Mouse (Mus musculus): ENCODE data around the gene Aen.

Aen gene

GRCm38 (mm10) chr7:78895653-78896333 is at the start of gene Aen:
Gene Aen, plus strand, starts transcription at chr7:78895854.
- DNase-seq (ENCODE audit: low spot score in 2 of 2), result peak; percentile 98 to 99

- DNase-seq (ENCODE audit: low spot score in 2 of 2), result no peak
Measured at GRCm38 (mm10) chr7:78846066-78846716, 49.5 kb upstream of the Aen start.

GRCm38 (mm10) chr7:78846737-78847434 is 48.8 kb upstream of the Aen start, which contains the start of gene Det1:
Gene Det1, minus strand, starts transcription at chr7:78847263.
- peak; percentile 87 to 88 for DNase-seq (ENCODE audit: low spot score in 2 of 2)

- DNase-seq (ENCODE audit: low spot score in 2 of 2), result no peak
Measured at GRCm38 (mm10) chr7:78854051-78854450, 41.6 kb upstream of the Aen start.

GRCm38 (mm10) chr7:78855044-78855655 is 40.5 kb upstream of the Aen start:
- DNase-seq (ENCODE audit: low spot score in 2 of 2), result no peak

GRCm38 (mm10) chr7:78863796-78864445 is 31.7 kb upstream of the Aen start:
- no peak for DNase-seq (ENCODE audit: low spot score in 2 of 2)

GRCm38 (mm10) chr7:78864446-78864802 is 31.2 kb upstream of the Aen start:
- DNase-seq (ENCODE audit: low spot score in 2 of 2), result no peak

- no peak for DNase-seq (ENCODE audit: low spot score in 2 of 2)
Measured at GRCm38 (mm10) chr7:78865212-78865949, 30.3 kb upstream of the Aen start.

GRCm38 (mm10) chr7:78868731-78869130 is 26.9 kb upstream of the Aen start:
- no peak for DNase-seq (ENCODE audit: low spot score in 2 of 2)

- DNase-seq (ENCODE audit: low spot score in 2 of 2), result no peak
Measured at GRCm38 (mm10) chr7:78872366-78872765, 23.3 kb upstream of the Aen start.

- no peak for DNase-seq (ENCODE audit: low spot score in 2 of 2)
Measured at GRCm38 (mm10) chr7:78872831-78873230, 22.8 kb upstream of the Aen start.

GRCm38 (mm10) chr7:78881607-78882468 is 13.8 kb upstream of the Aen start:
- no peak for DNase-seq (ENCODE audit: low spot score in 2 of 2)

GRCm38 (mm10) chr7:78882469-78882837 is 13.2 kb upstream of the Aen start:
- no peak for DNase-seq (ENCODE audit: low spot score in 2 of 2)

GRCm38 (mm10) chr7:78883016-78883725 is 12.5 kb upstream of the Aen start:
- DNase-seq (ENCODE audit: low spot score in 2 of 2), result no peak

GRCm38 (mm10) chr7:78883726-78884060 is 12.0 kb upstream of the Aen start:
- no peak for DNase-seq (ENCODE audit: low spot score in 2 of 2)

- DNase-seq (ENCODE audit: low spot score in 2 of 2), result no peak
Measured at GRCm38 (mm10) chr7:78884139-78884538, 11.5 kb upstream of the Aen start.

- DNase-seq (ENCODE audit: low spot score in 2 of 2), result no peak
Measured at GRCm38 (mm10) chr7:78885404-78885803, 10.2 kb upstream of the Aen start.

GRCm38 (mm10) chr7:78886496-78886895 is 9.2 kb upstream of the Aen start:
- no peak for DNase-seq (ENCODE audit: low spot score in 2 of 2)

- DNase-seq (ENCODE audit: low spot score in 2 of 2), result no peak
Measured at GRCm38 (mm10) chr7:78887431-78887842, 8.2 kb upstream of the Aen start.

- DNase-seq (ENCODE audit: low spot score in 2 of 2), result peak in 1 of 2 experiments; percentile 73
Measured at GRCm38 (mm10) chr7:78890641-78891040, 5.0 kb upstream of the Aen start.

Measured in heart, adult 9 months (tissue).